8 mouse cellular contexts compared by ENCODE assay signal in genomic region chr2:167060761-167061160, GRCm38 (mm10). TPM values are rescaled to one million over a fixed set of nuclear protein-coding genes. Genes with fewer than 3 reads are reported as not detected.
DNase-seq lines count a peak whose midpoint lies in the region; ATAC-seq and TF ChIP-seq lines count a peak whose summit lies in the region.
"Had no signal": no experiment of that assay in that cellular context is flagged by ENCODE, and none has a peak within 500 bp of the region (broad histone marks: within the 10 kb centered on the region; RNA-seq: fewer than 3 reads in every experiment).

No protein-coding gene starts in this region.

- H3K36me3 ChIP-seq in lung, embryonic 16.5 days (ENCODE audit: control insufficient read depth, insufficient read depth, low read length) = peaks cover 19% of the 10 kb centered on the region
- peaks cover 59% of the 10 kb centered on the region for H3K36me3 ChIP-seq in embryonic facial prominence, embryonic 14.5 days (ENCODE audit: control insufficient read depth, insufficient read depth, low read length)
- H3K36me3 ChIP-seq in intestine, embryonic 14.5 days (ENCODE audit: control insufficient read depth, insufficient read depth, low read length) = peaks cover 51% of the 10 kb centered on the region

- H3K4me1 ChIP-seq in lung, embryonic 16.5 days (replicated peaks; ENCODE audit: control insufficient read depth, insufficient read depth, low read length) = peaks cover 30% of the 10 kb centered on the region
- peaks cover 16% of the 10 kb centered on the region for H3K4me1 ChIP-seq in embryonic facial prominence, embryonic 14.5 days (ENCODE audit: control insufficient read depth, insufficient read depth, low read length)
- peaks cover 21% of the 10 kb centered on the region for H3K4me1 ChIP-seq in intestine, embryonic 14.5 days (replicated peaks; ENCODE audit: control insufficient read depth, insufficient read depth, low read length)
- peaks cover 20% of the 10 kb centered on the region for H3K4me1 ChIP-seq in olfactory bulb, adult 2 months (ENCODE audit: control insufficient read depth, insufficient read depth, low read length)

- H3K27ac ChIP-seq in lung, embryonic 16.5 days (ENCODE audit: low read length) = no peak overlapping the region; the same call in 1 of the 2 replicates
- H3K27ac ChIP-seq in embryonic facial prominence, embryonic 14.5 days (replicated peaks; ENCODE audit: low read depth, low read length) = no peak overlapping the region
- H3K27ac ChIP-seq in intestine, embryonic 14.5 days (ENCODE audit: low read depth) = no peak overlapping the region
- H3K27ac ChIP-seq in olfactory bulb, adult 2 months (ENCODE audit: insufficient read depth, low read depth, low read length) = 0 out of 2 replicates have a peak overlapping the region, but pooled peaks have one; percentile 20

- no peaks in the 10 kb centered on the region for H3K27me3 ChIP-seq in lung, embryonic 16.5 days (ENCODE audit: control insufficient read depth, insufficient read depth, low read depth, low read length)
- no peaks in the 10 kb centered on the region for H3K27me3 ChIP-seq in embryonic facial prominence, embryonic 14.5 days (replicated peaks; ENCODE audit: control insufficient read depth, insufficient read depth, low read length)
- no peaks in the 10 kb centered on the region for H3K27me3 ChIP-seq in intestine, embryonic 14.5 days (replicated peaks; ENCODE audit: control insufficient read depth, insufficient read depth, low read length)

- no peak for DNase-seq in lung, postnatal 36 days
- DNase-seq in embryonic facial prominence, embryonic 14.5 days (ENCODE audit: low spot score) = no peak
- no peak for DNase-seq in intestine, embryonic 14.5 days (ENCODE audit: low spot score)
- no peak for DNase-seq in embryo, embryonic 10 days (ENCODE audit: low spot score)
- DNase-seq in adipocyte (ENCODE audit: low spot score) = no peak
- DNase-seq: gastrocnemius, postnatal 36 days had no signal

- no peak for ATAC-seq in lung, embryonic 16.5 days (ENCODE audit: low read depth)
- no peak for ATAC-seq in embryonic facial prominence, embryonic 14.5 days (ENCODE audit: low read depth)
- no peak for ATAC-seq in intestine, embryonic 14.5 days (replicated peaks; ENCODE audit: low FRiP score, low TSS enrichment, low read depth)

- no peak for TF ChIP-seq CTCF in olfactory bulb, adult 2 months (IDR thresholded peaks at IDR 0.05; ENCODE audit: insufficient read depth, low read depth, low read length)

- H3K9me3 ChIP-seq in lung, embryonic 16.5 days (ENCODE audit: control insufficient read depth, low read length) = no peaks in the 10 kb centered on the region
- no peaks in the 10 kb centered on the region for H3K9me3 ChIP-seq in embryonic facial prominence, embryonic 14.5 days (ENCODE audit: control insufficient read depth, low read length)
- no peaks in the 10 kb centered on the region for H3K9me3 ChIP-seq in intestine, embryonic 14.5 days (ENCODE audit: control insufficient read depth, low read length)

- H3K4me2 ChIP-seq in lung, embryonic 16.5 days (ENCODE audit: low read depth, low read length) = peak overlapping the region; percentile 10; the same call in 1 of the 2 replicates
- peak overlapping the region; percentile 69; the same call in 1 of the 2 replicates for H3K4me2 ChIP-seq in embryonic facial prominence, embryonic 14.5 days (ENCODE audit: low read depth, low read length)
- peak overlapping the region; percentile 82 for H3K4me2 ChIP-seq in intestine, embryonic 14.5 days (ENCODE audit: low read length)

- peak overlapping the region; percentile 42 for H3K9ac ChIP-seq in lung, embryonic 16.5 days (ENCODE audit: low read length)
- peak overlapping the region; percentile 89 for H3K9ac ChIP-seq in embryonic facial prominence, embryonic 14.5 days (ENCODE audit: low read depth, low read length)
- 0 out of 2 replicates have a peak overlapping the region, but pooled peaks have one; percentile 8 for H3K9ac ChIP-seq in intestine, embryonic 14.5 days (ENCODE audit: low read length)

- TF ChIP-seq POLR2A in olfactory bulb, adult 2 months (IDR thresholded peaks at IDR 0.05; ENCODE audit: insufficient read depth, low read depth, low read length) = no peak

- no peak overlapping the region for H3K4me3 ChIP-seq in lung, embryonic 16.5 days (ENCODE audit: low read length)
- 0 out of 2 replicates have a peak overlapping the region, but pooled peaks have one; percentile 5 for H3K4me3 ChIP-seq in embryonic facial prominence, embryonic 14.5 days (ENCODE audit: low read depth, low read length)
- no peak overlapping the region for H3K4me3 ChIP-seq in intestine, embryonic 14.5 days (ENCODE audit: low read depth, low read length)
- no peak overlapping the region for H3K4me3 ChIP-seq in olfactory bulb, adult 2 months (ENCODE audit: insufficient read depth, low read depth, low read length)

RNA-seq across cellular contexts. Expression of gene Znfx1, which starts 2.1 kb away (rescaled TPM):
- polyA plus RNA-seq in lung, embryonic 16.5 days (2015; fragmentation: Nextera tagmentation; extraction: Ambion mirVana) = 8.9 and 10.0 TPM in 2 replicates
- 9.5 and 10.2 TPM in 2 replicates for polyA plus RNA-seq in embryonic facial prominence, embryonic 14.5 days (2014; fragmentation: Nextera tagmentation; extraction: Ambion mirVana)
- polyA plus RNA-seq in intestine, embryonic 14.5 days (2014; fragmentation: Nextera tagmentation; extraction: Ambion mirVana) = 7.1 and 7.2 TPM in 2 replicates
- polyA plus RNA-seq in olfactory bulb, adult 2 months (2012; ENCODE audit: insufficient read depth, insufficient read length, low replicate concordance, missing spikeins) = not detected in 2 replicates

RNA-seq across cellular contexts. Expression of gene Ddx27, which starts 45.8 kb away (rescaled TPM):
- 40.5 and 43.6 TPM in 2 replicates for polyA plus RNA-seq in lung, embryonic 16.5 days (2015; fragmentation: Nextera tagmentation; extraction: Ambion mirVana)
- 31.2 and 34.8 TPM in 2 replicates for polyA plus RNA-seq in embryonic facial prominence, embryonic 14.5 days (2014; fragmentation: Nextera tagmentation; extraction: Ambion mirVana)
- polyA plus RNA-seq in intestine, embryonic 14.5 days (2014; fragmentation: Nextera tagmentation; extraction: Ambion mirVana) = 47.0 and 50.9 TPM in 2 replicates
- polyA plus RNA-seq in olfactory bulb, adult 2 months (2012; ENCODE audit: insufficient read depth, insufficient read length, low replicate concordance, missing spikeins) = not detected in 2 replicates

Comparison
In these comparisons a context has a peak if more than half of its experiments do, and no peak if none do; other contexts are left out.
1. H3K4me2 ChIP-seq: peak in every context shown above with its lines; median percentile 82 in intestine, embryonic 14.5 days; 69 in embryonic facial prominence, embryonic 14.5 days; 10 in lung, embryonic 16.5 days.
2. H3K9ac ChIP-seq: peak in every context shown above with its lines; median percentile 89 in embryonic facial prominence, embryonic 14.5 days; 42 in lung, embryonic 16.5 days; 8 in intestine, embryonic 14.5 days.